Mouse (Mus musculus) liver, postnatal 0 days (tissue): Measurements from ENCODE around the gene Gde1.

Experiments
- CTCF ChIP-seq: sonication (generic); IDR thresholded peaks from 2 replicates; pipeline ENCODE4 v1.5.1; 2016; ENCODE audit warnings: antibody characterized with exemption, low read depth
- EP300 ChIP-seq: IDR thresholded peaks from 2 replicates; pipeline ENCODE4 v1.6.1; 2016; ENCODE audit warnings: antibody characterized with exemption, low read depth, mild to moderate bottlenecking

GRCm38 (mm10) chr7:118649328-118649727 is 56.2 kb downstream of the Gde1 start:
- no peak for TF ChIP-seq CTCF
- TF ChIP-seq EP300 = no peak
